Mouse (Mus musculus) kidney, embryonic 15.5 days (tissue): Measurements from ENCODE around the gene Olfr325. TPM values are rescaled to one million over a fixed set of nuclear protein-coding genes. Genes with fewer than 3 reads are reported as not detected.

Experiments used
- ATAC-seq: fragments of 200-750 bp; cut with Nextera tagmentation; replicated peaks from 2 replicates; pipeline ENCODE4 v1.8.0; 2017; ENCODE audit warnings: moderate TSS enrichment; ENCODE audit not compliant: low FRiP score
- H3K27ac ChIP-seq: fragments of 300-500 bp; sonication (generic); 2 replicates; pipeline ENCODE4 v1.5.1; 2015; ENCODE audit warnings: mild to moderate bottlenecking, inconsistent platforms
- H3K27me3 ChIP-seq: fragments of 300-500 bp; sonication (generic); 2 replicates; pipeline ENCODE4 v1.6.1; 2015; ENCODE audit warnings: inconsistent platforms
- H3K36me3 ChIP-seq: fragments of 300-500 bp; sonication (generic); 2 replicates; pipeline ENCODE4 v1.6.1; 2015; ENCODE audit warnings: inconsistent platforms
- H3K4me1 ChIP-seq: fragments of 300-500 bp; sonication (generic); 2 replicates; pipeline ENCODE4 v1.6.1; 2015; ENCODE audit warnings: inconsistent platforms
- H3K4me2 ChIP-seq: fragments of 300-500 bp; sonication (generic); 2 replicates; pipeline ENCODE4 v1.6.1; 2015; ENCODE audit warnings: moderate library complexity, mild to moderate bottlenecking, inconsistent platforms
- H3K4me3 ChIP-seq: fragments of 300-500 bp; sonication (generic); replicated peaks from 2 replicates; pipeline ENCODE4 v1.5.1; 2015; ENCODE audit warnings: mild to moderate bottlenecking, inconsistent platforms
- H3K9ac ChIP-seq: fragments of 300-500 bp; sonication (generic); 2 replicates; pipeline ENCODE4 v1.6.1; 2015; ENCODE audit warnings: mild to moderate bottlenecking, inconsistent platforms
- H3K9me3 ChIP-seq: fragments of 300-500 bp; sonication (generic); replicated peaks from 2 replicates; pipeline ENCODE4 v1.6.1; 2016; ENCODE audit warnings: inconsistent platforms
- WGBS: fragments of 180-500 bp; shearing (Covaris S2); methylation state at CpG from one replicate; pipeline ENCODE4 v1.1.7; 2015; ENCODE audit warnings: mixed read lengths; 5-methylcytosine and 5-hydroxymethylcytosine counted together
- polyA plus RNA-seq: library from polyadenylated mRNA; unstranded; fragments of >200 nt; fragmentation: Nextera tagmentation; extraction: Ambion mirVana; gene quantifications from 2 replicates; pipeline ENCODE4 v1.2.1, GENCODE M21; 2015

Gene Olfr325
- polyA plus RNA-seq, 1 experiment from 2014 or later = not detected

GRCm38 (mm10) chr11:58604688-58605087 lies 27.2 kb downstream of the Olfr325 start:
- Histone ChIP-seq H3K27ac (no peak overlapping the region), H3K4me1 (no peaks in the 10 kb centered on the region), H3K4me3 (no peak overlapping the region), H3K27me3 (no peaks in the 10 kb centered on the region), H3K36me3 (no peaks in the 10 kb centered on the region), H3K9me3 (no peaks in the 10 kb centered on the region), H3K9ac (no peak overlapping the region), H3K4me2 (no peak overlapping the region)
- no peak for ATAC-seq
- WGBS = 50% methylated on average over 2 of the region's 2 CpGs

GRCm38 (mm10) chr11:58605228-58605627 lies 27.7 kb downstream of the Olfr325 start:
- H3K27ac ChIP-seq = no peak overlapping the region
- WGBS = 75% methylated on average over 3 of the region's 3 CpGs
- H3K4me1 ChIP-seq = no peaks in the 10 kb centered on the region

GRCm38 (mm10) chr11:58606177-58606919 lies 28.8 kb downstream of the Olfr325 start:
- Histone ChIP-seq H3K27me3 (no peaks in the 10 kb centered on the region), H3K9ac (no peak overlapping the region), H3K27ac (no peak overlapping the region), H3K36me3 (no peaks in the 10 kb centered on the region), H3K9me3 (no peaks in the 10 kb centered on the region), H3K4me2 (no peak overlapping the region), H3K4me1 (no peaks in the 10 kb centered on the region), H3K4me3 (no peak overlapping the region)
- WGBS = 86% methylated on average over 12 of the region's 12 CpGs
- ATAC-seq = no peak

More at GRCm38 (mm10) chr11:58605228-58605627, 27.7 kb downstream of the Olfr325 start:
- H3K9ac ChIP-seq = no peak overlapping the region
- H3K4me3 ChIP-seq = no peak overlapping the region
- H3K9me3 ChIP-seq = no peaks in the 10 kb centered on the region
- ATAC-seq = no peak
- H3K36me3 ChIP-seq = no peaks in the 10 kb centered on the region
- no peaks in the 10 kb centered on the region for H3K27me3 ChIP-seq
- H3K4me2 ChIP-seq = no peak overlapping the region

- no peak for ATAC-seq
- no peaks in the 10 kb centered on the region for H3K27me3 ChIP-seq
- WGBS = 71% methylated on average over 6 of the region's 6 CpGs
- H3K9ac ChIP-seq = no peak overlapping the region
- H3K4me3 ChIP-seq = no peak overlapping the region
- no peaks in the 10 kb centered on the region for H3K36me3 ChIP-seq
- no peaks in the 10 kb centered on the region for H3K4me1 ChIP-seq
- H3K9me3 ChIP-seq = no peaks in the 10 kb centered on the region
- no peak overlapping the region for H3K4me2 ChIP-seq
- H3K27ac ChIP-seq = no peak overlapping the region
Measured at GRCm38 (mm10) chr11:58607030-58607429, 29.5 kb downstream of the Olfr325 start.

GRCm38 (mm10) chr11:58613359-58613758 lies 35.8 kb downstream of the Olfr325 start:
- H3K9ac ChIP-seq = no peak overlapping the region
- no peak for ATAC-seq
- H3K4me1 ChIP-seq = no peaks in the 10 kb centered on the region
- H3K27ac ChIP-seq = no peak overlapping the region
- H3K4me3 ChIP-seq = no peak overlapping the region
- no peaks in the 10 kb centered on the region for H3K36me3 ChIP-seq
- WGBS = 46% methylated on average over 3 of the region's 3 CpGs
- no peak overlapping the region for H3K4me2 ChIP-seq
- no peaks in the 10 kb centered on the region for H3K9me3 ChIP-seq
- no peaks in the 10 kb centered on the region for H3K27me3 ChIP-seq

GRCm38 (mm10) chr11:58614526-58614925 lies 37.0 kb downstream of the Olfr325 start:
- ATAC-seq = no peak
- Histone ChIP-seq H3K9me3 (no peaks in the 10 kb centered on the region), H3K4me3 (no peak overlapping the region), H3K4me1 (no peaks in the 10 kb centered on the region), H3K9ac (no peak overlapping the region), H3K27ac (no peak overlapping the region), H3K36me3 (no peaks in the 10 kb centered on the region), H3K27me3 (no peaks in the 10 kb centered on the region), H3K4me2 (no peak overlapping the region)

GRCm38 (mm10) chr11:58615975-58616374 lies 38.4 kb downstream of the Olfr325 start, which contains the start of gene 2210407C18Rik:
Gene 2210407C18Rik (minus strand): TSS chr11:58616075.
- Histone ChIP-seq H3K9ac (no peak within 1 kb of the TSS), H3K27me3 (no peaks in the 10 kb centered on the region), H3K36me3 (no peaks in the 10 kb centered on the region), H3K27ac (no peak within 1 kb of the TSS), H3K4me3 (no peak within 1 kb of the TSS), H3K4me2 (no peak within 1 kb of the TSS), H3K4me1 (no peaks in the 10 kb centered on the region), H3K9me3 (no peaks in the 10 kb centered on the region)
- 88% methylated on average over 4 of the region's 4 CpGs for WGBS
- ATAC-seq = no peak

- 69% methylated on average over 3 of the region's 3 CpGs for WGBS
- no peak for ATAC-seq
- Histone ChIP-seq H3K9ac (no peak overlapping the region), H3K36me3 (no peaks in the 10 kb centered on the region), H3K4me2 (no peak overlapping the region), H3K27me3 (no peaks in the 10 kb centered on the region), H3K27ac (no peak overlapping the region), H3K4me3 (no peak overlapping the region), H3K4me1 (no peaks in the 10 kb centered on the region), H3K9me3 (no peaks in the 10 kb centered on the region)
Measured at GRCm38 (mm10) chr11:58618369-58618768, 40.8 kb downstream of the Olfr325 start.

- H3K36me3 ChIP-seq = no peaks in the 10 kb centered on the region
- H3K9ac ChIP-seq = no peak overlapping the region
- ATAC-seq = no peak
- no peak overlapping the region for H3K27ac ChIP-seq
- H3K27me3 ChIP-seq = no peaks in the 10 kb centered on the region
- no peaks in the 10 kb centered on the region for H3K4me1 ChIP-seq
- no peaks in the 10 kb centered on the region for H3K9me3 ChIP-seq
- 79% methylated on average over 6 of the region's 6 CpGs for WGBS
- no peak overlapping the region for H3K4me3 ChIP-seq
- no peak overlapping the region for H3K4me2 ChIP-seq
Measured at GRCm38 (mm10) chr11:58618793-58619192, 41.3 kb downstream of the Olfr325 start.

GRCm38 (mm10) chr11:58626146-58626545 lies 48.6 kb downstream of the Olfr325 start:
- H3K4me3 ChIP-seq = no peak overlapping the region
- no peaks in the 10 kb centered on the region for H3K9me3 ChIP-seq
- no peak for ATAC-seq
- 44% methylated on average over 4 of the region's 4 CpGs for WGBS
- no peaks in the 10 kb centered on the region for H3K4me1 ChIP-seq
- H3K4me2 ChIP-seq = no peak overlapping the region
- no peak overlapping the region for H3K9ac ChIP-seq
- no peaks in the 10 kb centered on the region for H3K27me3 ChIP-seq
- H3K27ac ChIP-seq = no peak overlapping the region
- H3K36me3 ChIP-seq = no peaks in the 10 kb centered on the region

- Histone ChIP-seq H3K4me2 (no peak within 1 kb of the TSS), H3K27ac (no peak within 1 kb of the TSS), H3K9ac (no peak within 1 kb of the TSS), H3K4me3 (no peak within 1 kb of the TSS), H3K36me3 (no peaks in the 10 kb centered on the region), H3K4me1 (no peaks in the 10 kb centered on the region), H3K27me3 (0 out of 2 replicates have a peak, but pooled peaks cover 5% of the 10 kb centered on the region), H3K9me3 (no peaks in the 10 kb centered on the region)
- ATAC-seq = no peak
- 75% methylated on average over 5 of the region's 5 CpGs for WGBS
Measured at GRCm38 (mm10) chr11:58630401-58630800, 52.9 kb downstream of the Olfr325 start, which contains the start of gene Olfr323. Gene Olfr323 (minus strand): TSS chr11:58630501.
